Mouse (Mus musculus): ENCODE data around the gene Zfp128.

DNA sequence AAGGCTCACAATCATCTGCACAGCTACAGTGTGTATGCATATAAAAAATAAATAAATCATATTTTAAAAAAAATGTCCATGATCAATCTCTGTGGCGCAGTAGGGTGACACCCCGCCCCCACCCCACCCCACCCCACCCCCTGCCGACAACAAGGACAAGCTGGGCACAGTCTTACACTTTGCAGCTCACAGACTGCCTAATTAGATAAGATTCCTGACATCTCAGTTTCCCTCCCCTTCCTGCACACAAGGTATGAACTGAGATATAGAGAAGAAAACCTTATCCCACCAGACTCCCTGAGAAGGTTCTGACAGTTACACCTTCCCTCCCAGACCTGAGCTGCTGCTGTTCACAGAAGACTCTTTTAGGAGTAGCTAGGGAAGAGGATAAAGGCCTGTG, 53.8 kb downstream of the Zfp128 start:
- no peak for TF ChIP-seq CTCF (IDR thresholded peaks at IDR 0.05; ENCODE audit: borderline replicate concordance, extremely low read depth, insufficient read depth, insufficient read length)
- no peak for TF ChIP-seq POLR2A (IDR thresholded peaks at IDR 0.05; ENCODE audit: borderline replicate concordance, extremely low read depth, insufficient read depth, insufficient read length, poor library complexity, severe bottlenecking)
